Comparison of ENCODE assay signal across 12 mouse cellular contexts in the genomic region with DNA sequence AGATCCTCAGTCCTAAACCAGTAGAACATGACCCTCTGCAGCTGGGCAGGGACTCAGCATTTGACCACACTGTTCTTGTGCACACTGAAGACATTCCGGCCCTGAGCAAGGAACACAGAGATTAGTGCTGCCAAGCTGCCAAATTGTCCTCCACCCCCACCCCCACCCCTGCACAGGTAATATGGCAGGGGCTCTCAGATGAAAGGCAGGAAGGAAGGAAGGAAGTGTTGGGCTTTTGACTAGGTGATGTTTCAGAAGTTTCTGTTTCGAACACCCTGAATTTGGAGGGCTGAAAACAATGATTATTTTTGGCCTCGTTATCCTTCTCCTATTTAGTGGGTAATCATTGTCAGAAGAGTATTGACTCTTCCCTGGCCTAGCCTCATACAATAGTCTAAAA.
"Had no signal": no experiment of that assay in that cellular context is flagged by ENCODE, and none has a peak within 500 bp of the region (broad histone marks: within the 10 kb centered on the region; RNA-seq: fewer than 3 reads in every experiment).

No protein-coding gene starts in this region.

- H3K27me3 ChIP-seq: liver, embryonic 13.5 days; neural tube, embryonic 13.5 days had no signal

- H3K27ac ChIP-seq: kidney, postnatal 0 days; liver, embryonic 13.5 days; neural tube, embryonic 13.5 days had no signal

- H3K36me3 ChIP-seq: liver, embryonic 13.5 days; neural tube, embryonic 13.5 days had no signal

- H3K4me2 ChIP-seq: liver, embryonic 13.5 days; midbrain, embryonic 11.5 days; neural tube, embryonic 13.5 days had no signal

- H3K9me3 ChIP-seq: liver, embryonic 13.5 days; neural tube, embryonic 13.5 days had no signal

- H3K9ac ChIP-seq: liver, embryonic 13.5 days; neural tube, embryonic 13.5 days had no signal

- H3K4me1 ChIP-seq: liver, embryonic 13.5 days; neural tube, embryonic 13.5 days had no signal

- H3K4me3 ChIP-seq: liver, embryonic 13.5 days; neural tube, embryonic 13.5 days had no signal

- DNase-seq: kidney, adult 18-20 months; kidney, postnatal 25 days; liver, embryonic 13.5 days; lung, adult 2 months; lung, postnatal 14 days; lung, postnatal 4 days; midbrain, embryonic 14.5 days; thymus, adult 18-20 months; thymus, postnatal 36 days had no signal
